Mouse (Mus musculus) olfactory bulb, adult 2 months (tissue): ENCODE data around the gene Tmem127.

Source experiments
- CTCF ChIP-seq: fragments of 200-500 bp; IDR thresholded peaks from 2 replicates; pipeline ENCODE4 v1.5.1; 2012; ENCODE audit warnings: low read depth, mild to moderate bottlenecking, low read length, moderate library complexity; ENCODE audit not compliant: insufficient read depth
- POLR2A ChIP-seq: fragments of 200-500 bp; IDR thresholded peaks from 2 replicates; pipeline ENCODE4 v1.6.1; 2012; ENCODE audit warnings: mild to moderate bottlenecking, low read depth, low read length, moderate library complexity; ENCODE audit not compliant: insufficient read depth

- no peak for TF ChIP-seq CTCF
- no peak for TF ChIP-seq POLR2A
Measured at GRCm38 (mm10) chr2:127274590-127274989, 26.9 kb downstream of the Tmem127 start.
